Mouse (Mus musculus) urinary bladder, postnatal 14 days (tissue): ENCODE data around the gene Grb2.
A peak's percentile ranks its signal among the peaks of the same experiment; 100 is the strongest.

ENCODE experiments used
- DNase-seq: peaks from one replicate; pipeline ENCODE4 v3.0.0; 2021; ENCODE audit warnings: low spot score

Grb2 gene

GRCm38 (mm10) chr11:115708209-115708876 is at the start of gene Grb2:
TSS of gene Grb2 (minus strand) at chr11:115708597.
- peak; percentile 99 for DNase-seq

DNA sequence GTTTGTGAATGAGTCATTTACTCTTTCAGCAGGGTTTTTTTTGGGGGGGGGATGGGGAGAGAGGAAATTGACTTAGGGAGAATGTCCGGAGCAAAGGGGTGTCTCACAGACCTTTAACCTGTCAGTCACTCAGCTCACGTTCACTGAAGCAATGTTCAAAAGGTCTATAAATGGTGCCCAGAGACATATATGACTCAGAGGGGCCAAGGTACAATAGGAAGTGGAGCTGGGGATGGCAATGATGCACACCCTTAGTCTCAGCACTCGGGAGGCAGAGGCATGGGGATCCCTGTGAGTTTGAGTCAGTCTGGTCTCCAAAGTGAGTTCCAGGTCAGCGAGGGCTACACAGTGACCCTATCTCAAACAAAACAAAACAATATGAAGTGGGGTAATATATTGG is 45.1 kb upstream of the Grb2 start:
- no peak for DNase-seq

DNA sequence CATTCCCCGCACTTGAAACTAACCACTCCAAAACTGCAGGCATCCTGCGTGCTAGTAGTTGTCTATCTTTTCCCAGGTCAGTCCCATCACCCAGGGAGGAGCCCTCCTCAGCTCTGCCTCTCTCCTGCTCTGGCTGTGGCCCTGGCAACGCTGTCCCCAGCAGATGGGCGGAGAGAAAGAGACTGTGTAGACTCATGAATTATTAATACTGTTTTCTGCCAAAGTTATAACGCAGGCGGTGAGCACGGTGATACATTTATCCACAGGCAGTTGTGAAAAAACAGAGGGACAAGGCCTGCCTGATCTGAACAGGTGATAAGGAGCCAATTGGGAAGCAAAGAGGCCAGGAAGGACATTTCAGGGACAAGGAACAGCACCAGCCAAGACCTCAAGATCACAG is 44.3 kb upstream of the Grb2 start:
- DNase-seq = no peak

GRCm38 (mm10) chr11:115751725-115752124 is 43.3 kb upstream of the Grb2 start:
- no peak for DNase-seq

DNA sequence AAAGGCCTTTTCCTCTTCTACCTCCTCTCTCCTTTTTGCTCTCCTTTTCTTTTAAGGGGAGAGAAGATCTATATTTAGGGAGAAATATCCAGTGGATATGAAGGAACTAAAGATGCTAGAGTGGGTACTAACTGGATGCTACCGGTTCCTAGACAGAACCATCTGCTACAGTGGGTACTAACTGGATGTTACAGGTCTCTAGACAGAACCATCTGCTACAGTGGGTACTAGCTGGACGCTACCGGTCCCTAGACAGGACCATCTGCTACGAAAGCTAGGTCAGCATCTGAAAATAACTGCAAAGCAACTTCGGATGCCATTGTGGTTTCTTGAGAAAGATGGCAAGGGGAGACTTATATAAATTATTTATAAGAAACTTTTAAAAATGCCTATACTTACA is 41.4 kb upstream of the Grb2 start:
- no peak for DNase-seq

- no peak for DNase-seq
Measured at GRCm38 (mm10) chr11:115747351-115747750, 39.0 kb upstream of the Grb2 start.

DNA sequence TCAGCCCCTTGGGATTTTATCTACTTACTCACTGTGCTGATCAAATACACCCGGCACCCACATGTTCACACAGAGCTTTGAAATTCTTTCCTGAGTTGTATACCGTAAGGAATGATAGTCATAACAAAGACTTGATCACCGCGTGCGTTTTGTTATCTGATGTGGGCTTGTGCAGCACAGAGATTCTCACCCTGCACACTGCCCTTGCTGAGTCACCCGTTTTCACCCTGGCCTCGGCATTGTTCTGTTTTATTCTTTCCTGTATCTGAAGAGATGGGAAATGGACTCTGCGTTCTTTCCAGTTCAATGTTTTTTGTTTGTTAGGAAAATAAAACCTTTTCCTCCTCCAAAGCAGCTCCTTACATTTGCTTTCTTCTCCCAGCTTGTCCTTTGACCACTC is 38.4 kb upstream of the Grb2 start:
- peak; percentile 38 for DNase-seq

- DNase-seq = no peak
Measured at GRCm38 (mm10) chr11:115746109-115746508, 37.7 kb upstream of the Grb2 start.

- no peak for DNase-seq
Measured at GRCm38 (mm10) chr11:115744385-115744784, 36.0 kb upstream of the Grb2 start.

GRCm38 (mm10) chr11:115742926-115743325 is 34.5 kb upstream of the Grb2 start:
- no peak for DNase-seq

- peak; percentile 82 for DNase-seq
Measured at GRCm38 (mm10) chr11:115741070-115741469, 32.7 kb upstream of the Grb2 start.

DNA sequence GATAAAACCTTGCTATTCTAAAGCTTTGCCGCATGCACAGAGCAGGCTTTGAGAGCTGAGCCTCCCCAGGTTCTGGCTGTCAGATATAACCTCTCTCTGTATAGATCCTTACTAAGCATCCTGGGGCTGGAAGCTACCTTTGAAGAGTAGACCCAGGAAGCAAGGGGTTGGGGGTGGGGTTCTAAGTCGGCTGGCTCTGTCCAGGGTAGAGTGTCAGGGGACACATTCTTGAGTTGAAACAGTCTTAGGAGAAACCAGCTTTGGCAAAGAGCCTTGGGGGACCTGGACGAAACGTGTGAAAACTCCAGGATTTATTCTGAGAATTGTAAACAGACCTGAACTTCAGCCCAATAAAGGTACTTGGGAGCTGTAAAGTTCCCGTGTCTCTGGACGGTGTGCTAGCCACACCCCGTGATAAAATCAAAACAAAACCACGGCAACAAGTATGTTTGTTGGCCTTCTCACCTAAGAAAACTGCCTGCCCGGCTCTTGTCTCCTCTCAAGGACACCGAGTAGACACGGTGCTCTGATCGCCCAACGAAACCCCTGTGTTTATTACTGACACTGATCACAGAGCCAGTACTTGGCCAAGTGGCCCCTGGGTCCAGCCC is 30.0 kb upstream of the Grb2 start:
- DNase-seq = no peak

- no peak for DNase-seq
Measured at GRCm38 (mm10) chr11:115737608-115738208, 29.3 kb upstream of the Grb2 start.

DNA sequence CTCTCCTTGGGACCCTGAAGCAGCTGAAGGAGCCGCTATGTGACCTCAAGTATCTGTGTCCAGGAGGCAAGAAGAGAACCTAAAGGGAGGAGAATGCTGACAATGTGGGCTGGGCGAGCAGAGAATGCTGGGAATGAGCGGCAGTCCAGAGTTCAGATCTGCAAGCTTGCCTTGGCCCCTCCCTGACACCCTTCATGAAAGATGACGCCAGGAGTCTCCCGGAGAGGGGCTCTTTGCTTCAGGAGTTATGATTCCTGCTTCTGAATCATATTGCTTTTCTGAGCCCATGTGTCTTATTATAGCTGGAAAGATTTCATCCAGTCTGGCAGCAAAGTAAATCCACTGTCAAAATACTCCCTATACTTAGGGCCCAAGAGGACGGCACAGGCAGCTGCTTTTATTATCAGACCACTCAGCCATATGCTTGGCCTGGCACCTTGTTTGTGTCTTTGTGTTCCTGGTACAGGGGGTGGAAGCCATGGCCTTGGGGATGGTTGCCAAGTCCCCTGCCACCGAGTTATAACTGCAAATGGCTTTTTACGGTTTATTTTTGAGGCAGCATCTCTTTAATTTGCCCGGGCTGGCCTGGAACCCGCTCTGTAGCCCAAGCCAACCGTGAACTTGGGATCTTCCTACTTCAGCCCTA is 25.8 kb upstream of the Grb2 start:
- DNase-seq = no peak

DNA sequence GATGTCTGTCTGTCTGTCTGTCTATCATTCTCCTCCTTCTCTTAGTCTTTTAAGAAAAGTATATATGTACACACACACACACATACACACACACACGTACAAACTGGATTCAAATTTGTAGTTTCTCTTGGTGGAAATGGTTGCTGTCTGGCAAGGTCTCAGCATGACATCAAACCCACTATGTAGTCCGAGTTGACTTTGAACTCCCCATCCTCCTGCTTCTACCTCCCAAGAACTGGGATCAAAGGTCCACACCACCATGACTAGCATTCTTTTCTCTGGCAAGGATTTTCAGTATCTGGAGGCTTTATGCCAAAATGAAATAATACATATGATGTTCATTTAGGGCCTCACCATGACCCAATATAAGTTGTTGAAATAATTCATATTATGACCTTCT is 14.8 kb upstream of the Grb2 start:
- no peak for DNase-seq

DNA sequence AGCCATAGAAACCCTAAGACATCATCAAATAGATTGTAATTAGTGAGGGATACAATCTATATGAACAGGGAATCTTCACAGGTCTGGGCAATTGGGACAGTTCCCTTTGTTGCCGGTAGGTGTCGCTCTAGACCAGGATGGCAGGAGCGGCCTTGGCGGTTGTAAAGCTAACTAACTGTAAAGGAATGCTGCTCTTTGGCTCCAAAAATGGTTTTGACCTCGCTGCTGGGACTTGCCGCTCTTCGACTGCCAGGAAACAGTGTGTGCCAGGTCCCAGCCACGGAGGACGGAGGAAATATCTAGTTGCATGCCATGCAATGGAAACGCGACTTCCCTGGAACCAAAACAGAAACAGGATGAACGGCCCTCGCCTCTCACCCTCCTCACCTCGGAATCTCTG is 14.2 kb upstream of the Grb2 start:
- DNase-seq = peak; percentile 88

- DNase-seq = no peak
Measured at GRCm38 (mm10) chr11:115717660-115718390, 9.4 kb upstream of the Grb2 start.

DNA sequence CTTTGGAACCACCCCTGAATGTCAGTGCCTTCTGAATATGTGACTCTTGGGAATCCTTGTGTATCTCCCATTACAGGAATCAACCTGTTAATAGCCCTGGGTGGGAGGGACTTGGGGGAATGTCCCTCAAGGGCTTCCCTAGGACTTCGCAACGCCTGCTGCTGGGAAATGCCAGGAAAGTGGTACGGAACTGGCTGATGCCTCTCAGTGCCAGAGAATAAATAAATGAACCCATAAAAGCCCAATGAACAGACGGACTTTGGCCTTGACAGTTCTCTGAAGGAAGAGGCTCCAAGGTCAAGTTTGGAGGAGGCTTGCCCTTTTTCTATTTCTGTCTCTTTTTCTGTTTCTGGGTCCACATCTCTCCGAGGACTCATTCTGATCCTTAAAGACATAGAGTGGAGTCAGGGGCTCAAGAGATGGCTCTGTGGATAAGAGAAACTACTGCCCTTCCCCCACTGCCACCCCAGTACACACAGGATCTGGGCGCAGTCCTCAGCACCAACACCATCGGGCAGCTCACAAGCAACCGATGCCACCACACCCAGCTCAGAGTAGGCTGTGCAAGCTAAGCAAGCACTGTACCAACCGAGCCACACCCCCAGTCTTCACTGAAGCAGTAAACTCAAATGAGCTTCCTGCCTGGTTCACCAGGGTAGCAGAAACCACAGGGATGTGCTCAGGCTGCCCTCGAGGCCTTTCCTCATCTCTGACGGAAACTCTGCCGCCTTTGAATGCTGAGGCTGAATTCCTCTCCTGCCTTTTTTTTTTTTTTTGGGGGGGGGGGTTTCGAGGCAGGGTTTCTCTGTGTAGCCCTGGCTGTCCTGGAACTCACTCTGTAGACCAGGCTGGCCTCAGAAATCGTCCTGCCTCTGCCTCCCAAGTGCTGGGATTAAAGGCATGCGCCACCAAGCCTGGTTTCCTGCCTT is 8.3 kb upstream of the Grb2 start:
- no peak for DNase-seq

- DNase-seq = peak; percentile 43
Measured at GRCm38 (mm10) chr11:115714491-115714890, 6.1 kb upstream of the Grb2 start.

DNA sequence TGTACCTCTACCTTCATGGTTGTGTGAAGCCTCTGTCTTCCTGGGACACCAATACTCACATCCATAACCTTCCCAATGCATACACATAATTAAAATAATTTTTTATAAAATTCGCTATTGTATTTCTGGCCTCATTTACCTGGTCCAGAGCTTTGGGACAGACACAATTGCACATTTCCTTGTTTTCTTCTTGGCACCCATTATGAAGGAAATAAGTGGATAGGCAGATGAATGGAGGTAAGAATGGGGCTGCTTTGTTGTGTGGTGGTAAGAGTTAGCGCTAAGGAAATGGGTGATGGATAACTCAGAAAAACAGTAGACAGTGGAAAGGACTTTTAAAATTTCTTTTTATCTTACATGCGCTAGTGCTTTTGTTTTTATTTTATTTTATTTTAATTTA is 5.0 kb upstream of the Grb2 start:
- no peak for DNase-seq

DNA sequence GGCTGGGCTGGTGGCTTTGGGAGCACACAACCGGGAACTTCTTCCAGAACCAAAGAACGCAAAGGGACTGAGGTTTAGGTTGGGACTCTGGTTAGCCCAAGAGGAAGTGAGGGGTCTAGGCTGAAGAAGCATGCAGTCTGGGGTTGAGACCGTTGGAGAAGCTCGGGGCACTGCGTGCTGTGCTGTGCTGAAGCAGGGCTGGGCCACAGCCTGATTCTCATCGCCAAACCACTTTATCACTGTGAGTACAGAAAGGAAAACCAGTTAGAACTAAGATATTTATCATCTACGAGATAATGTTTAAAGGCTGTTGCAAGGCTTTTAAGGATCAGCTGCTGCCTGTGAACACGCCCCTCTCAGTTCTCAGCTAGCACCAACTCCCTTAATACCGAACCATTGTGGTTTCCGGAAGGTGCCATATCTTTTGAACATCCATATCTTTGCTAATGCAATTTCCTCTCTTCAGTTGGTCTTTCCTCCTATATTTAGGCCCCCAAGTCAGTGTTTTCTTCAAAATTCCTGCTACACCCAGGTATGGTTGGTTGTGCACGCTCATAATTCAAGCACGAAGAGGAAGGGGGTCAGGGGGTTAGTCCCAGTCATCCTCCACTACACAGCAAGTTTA is 4.4 kb upstream of the Grb2 start:
- DNase-seq = no peak
